In the genomic region with DNA sequence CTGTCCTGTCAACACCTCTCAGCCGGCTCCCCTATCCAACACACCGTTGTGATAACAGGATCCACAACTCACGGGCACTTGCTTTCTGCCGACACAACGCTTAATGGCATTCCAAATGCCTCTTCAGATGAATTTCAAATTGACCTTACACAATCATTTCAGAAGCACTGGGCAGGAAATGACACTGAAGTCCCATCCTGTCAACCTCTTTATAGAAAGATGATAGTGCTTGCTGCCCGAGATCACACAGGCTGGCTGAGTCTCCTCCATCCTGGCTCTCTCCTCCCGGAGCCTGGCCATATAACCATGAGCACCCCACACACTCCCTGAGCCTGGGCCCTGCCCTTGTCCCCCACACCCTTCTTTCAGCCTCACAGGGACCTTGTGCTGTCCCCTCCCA, we compare ENCODE assay signal across 11 mouse cellular contexts. TPM values are rescaled to one million over a fixed set of nuclear protein-coding genes. Genes with fewer than 3 reads are reported as not detected.
DNase-seq lines count a peak whose midpoint lies in the region; ATAC-seq and TF ChIP-seq lines count a peak whose summit lies in the region.
"Had no signal": no experiment of that assay in that cellular context is flagged by ENCODE, and none has a peak within 500 bp of the region (broad histone marks: within the 10 kb centered on the region; RNA-seq: fewer than 3 reads in every experiment).

No protein-coding gene starts in this region.

- no peaks in the 10 kb centered on the region for H3K79me2 ChIP-seq in liver, adult 2 months (ENCODE audit: control insufficient read depth, insufficient read depth, low read length)

- TF ChIP-seq POLR2A in liver, adult 2 months (IDR thresholded peaks at IDR 0.05; ENCODE audit: extremely low read depth, insufficient read depth, low read length): no peak
- TF ChIP-seq POLR2A in bone marrow, adult 2 months (IDR thresholded peaks at IDR 0.05; ENCODE audit: borderline replicate concordance, control insufficient read depth, low read depth, low read length): no peak

- H3K27ac ChIP-seq in liver, adult 2 months (replicated peaks; ENCODE audit: insufficient read depth, low read depth, low read length): no peak overlapping the region
- H3K27ac ChIP-seq in bone marrow, adult 2 months (ENCODE audit: control insufficient read depth, insufficient read depth, low read depth, low read length, poor library complexity): peak overlapping the region; percentile 92
- H3K27ac ChIP-seq: hindbrain, embryonic 14.5 days had no signal

- no peaks in the 10 kb centered on the region for H3K4me1 ChIP-seq in liver, adult 2 months (ENCODE audit: control insufficient read depth, insufficient read depth, low read length)
- H3K4me1 ChIP-seq in bone marrow, adult 2 months (ENCODE audit: control insufficient read depth, insufficient read depth, low read length): peaks cover 16% of the 10 kb centered on the region

- TF ChIP-seq CTCF in liver, adult 2 months (IDR thresholded peaks at IDR 0.05; ENCODE audit: low read depth, low read length): no peak
- no peak for TF ChIP-seq CTCF in bone marrow, adult 2 months (IDR thresholded peaks at IDR 0.05; ENCODE audit: control insufficient read depth, insufficient read depth, low read length)

- H3K36me3 ChIP-seq in liver, adult 2 months (ENCODE audit: control insufficient read depth, insufficient read depth, low read length): no peaks in the 10 kb centered on the region

- no peaks in the 10 kb centered on the region for H3K27me3 ChIP-seq in liver, adult 2 months (ENCODE audit: control insufficient read depth, insufficient read depth, low read length)
- H3K27me3 ChIP-seq: Patski had no signal

- ATAC-seq in granulocyte monocyte progenitor cell, adult 5-6 weeks (replicated peaks; ENCODE audit: poor library complexity, severe bottlenecking): peak; percentile 10
- ATAC-seq in megakaryocyte, adult 5-6 weeks (ENCODE audit: poor library complexity, severe bottlenecking): 0 out of 2 replicates have a peak, but pooled peaks have one; percentile 20
- ATAC-seq: forebrain, postnatal 0 days; Patski had no signal

- H3K4me3 ChIP-seq in liver, adult 2 months (ENCODE audit: insufficient read depth, low read depth, low read length): no peak overlapping the region
- peak overlapping the region; percentile 66 for H3K4me3 ChIP-seq in bone marrow, adult 2 months (replicated peaks; ENCODE audit: control insufficient read depth, low read depth, low read length)

- H3K9ac ChIP-seq in liver, adult 2 months (ENCODE audit: low read depth, low read length): peak overlapping the region; percentile 43; the same call in 1 of the 2 replicates
- H3K9ac ChIP-seq: forebrain, postnatal 0 days; hindbrain, embryonic 14.5 days had no signal

- 62% methylated on average over 7 of the region's 7 CpGs for WGBS in liver, adult 2 months
- 20% methylated on average over 7 of the region's 7 CpGs for WGBS in bone marrow, adult 2 months

- DNase-seq in liver, adult 2 months (ENCODE audit: extremely low read depth, low read depth, low spot score): no peak
- no peak for DNase-seq in liver
- DNase-seq in right cerebral cortex, adult 18-20 months: no peak
- no peak for DNase-seq in right cerebral cortex, postnatal 4 days
- no peak for DNase-seq in left cerebral cortex, adult 8-10 months (ENCODE audit: low spot score in 2 of 2)
- DNase-seq: forebrain, postnatal 0 days had no signal

RNA-seq across cellular contexts. Expression of a gene that starts 1.6 kb away (rescaled TPM):
- 0.07 and 0.09 TPM in 2 replicates for total RNA-seq in liver, adult 2 months (2014; rRNA removed)
- 0.09 and 0.33 TPM in 2 replicates for polyA plus RNA-seq in liver, adult 2 months (2012; rRNA removed)
- 8.3 and 13.0 TPM in 2 replicates for polyA plus RNA-seq in bone marrow, adult 2 months (2011; ENCODE audit: insufficient read depth, insufficient read length, low replicate concordance, missing spikeins)
- 1.1 and 1.2 TPM in 2 replicates for total RNA-seq in granulocyte monocyte progenitor cell, adult 5-6 weeks (2014; fragmentation: Nextera tagmentation)
- total RNA-seq in granulocyte monocyte progenitor cell, adult 5-6 weeks (2017): 2.2 and 2.6 TPM in 2 replicates
- total RNA-seq in megakaryocyte, adult 5-6 weeks (2015): 16.0 and 18.1 TPM in 2 replicates
- total RNA-seq in megakaryocyte, adult 5-6 weeks (2017): 14.5 and 16.6 TPM in 2 replicates
- under 1 TPM in 3 of 4 experiments, not detected in 1; 0.11 to 0.16 (median 0.13) TPM for total RNA-seq in left cerebral cortex, adult 8-10 months (2022)
- total RNA-seq: forebrain, postnatal 0 days had no signal
- polyA plus RNA-seq: hindbrain, embryonic 14.5 days; Patski had no signal

RNA-seq across cellular contexts. Expression of a gene that starts 16.1 kb away (rescaled TPM):
- total RNA-seq in liver, adult 2 months (2014; rRNA removed): 64.9 and 77.4 TPM in 2 replicates
- polyA plus RNA-seq in liver, adult 2 months (2012; rRNA removed): 72.0 and 78.1 TPM in 2 replicates
- polyA plus RNA-seq in bone marrow, adult 2 months (2011; ENCODE audit: insufficient read depth, insufficient read length, low replicate concordance, missing spikeins): 307 and 376 TPM in 2 replicates
- 188 and 246 TPM in 2 replicates for total RNA-seq in granulocyte monocyte progenitor cell, adult 5-6 weeks (2014; fragmentation: Nextera tagmentation)
- total RNA-seq in granulocyte monocyte progenitor cell, adult 5-6 weeks (2017): 463 and 465 TPM in 2 replicates
- 113 and 140 TPM in 2 replicates for total RNA-seq in megakaryocyte, adult 5-6 weeks (2015)
- total RNA-seq in megakaryocyte, adult 5-6 weeks (2017): 322 and 392 TPM in 2 replicates
- 1,000 to 10,000 TPM; 1,595 to 1,874 (median 1,737) TPM for total RNA-seq in left cerebral cortex, adult 8-10 months (2022)

RNA-seq across cellular contexts. Expression of a gene that starts 16.3 kb away (rescaled TPM):
- total RNA-seq in liver, adult 2 months (2014; rRNA removed): not detected in 2 replicates
- 0.25 and 0.26 TPM in 2 replicates for polyA plus RNA-seq in liver, adult 2 months (2012; rRNA removed)
- polyA plus RNA-seq in bone marrow, adult 2 months (2011; ENCODE audit: insufficient read depth, insufficient read length, low replicate concordance, missing spikeins): not detected in 2 replicates
- not detected in 2 replicates for total RNA-seq in granulocyte monocyte progenitor cell, adult 5-6 weeks (2014; fragmentation: Nextera tagmentation)
- total RNA-seq in granulocyte monocyte progenitor cell, adult 5-6 weeks (2017): 0.26 and 0.62 TPM in 2 replicates
- not detected in 2 replicates for total RNA-seq in megakaryocyte, adult 5-6 weeks (2015)
- total RNA-seq in megakaryocyte, adult 5-6 weeks (2017): 0.48 TPM in 1 of 2 replicates, not detected in the other
- total RNA-seq in left cerebral cortex, adult 8-10 months (2022): 1 to 10 TPM; 2.1 to 3.5 (median 3.5) TPM
- total RNA-seq: forebrain, postnatal 0 days had no signal

RNA-seq across cellular contexts. Expression of a gene that starts 32.7 kb away (rescaled TPM):
- under 0.01 and 0.20 TPM in 2 replicates for total RNA-seq in liver, adult 2 months (2014; rRNA removed)
- polyA plus RNA-seq in liver, adult 2 months (2012; rRNA removed): 0.52 and 0.64 TPM in 2 replicates
- polyA plus RNA-seq in bone marrow, adult 2 months (2011; ENCODE audit: insufficient read depth, insufficient read length, low replicate concordance, missing spikeins): 0.54 and 1.7 TPM in 2 replicates
- total RNA-seq in granulocyte monocyte progenitor cell, adult 5-6 weeks (2014; fragmentation: Nextera tagmentation): not detected in 2 replicates
- 0.31 and 0.69 TPM in 2 replicates for total RNA-seq in granulocyte monocyte progenitor cell, adult 5-6 weeks (2017)
- total RNA-seq in megakaryocyte, adult 5-6 weeks (2015): 0.09 and 0.23 TPM in 2 replicates
- 0.15 and 0.16 TPM in 2 replicates for total RNA-seq in megakaryocyte, adult 5-6 weeks (2017)
- total RNA-seq in left cerebral cortex, adult 8-10 months (2022): 100 to 1,000 TPM; 163 to 169 (median 166) TPM

RNA-seq across cellular contexts. Expression of a gene that starts 36.6 kb away (rescaled TPM):
- under 0.01 and 0.07 TPM in 2 replicates for total RNA-seq in liver, adult 2 months (2014; rRNA removed)
- polyA plus RNA-seq in liver, adult 2 months (2012; rRNA removed): 0.02 and 0.10 TPM in 2 replicates
- polyA plus RNA-seq in bone marrow, adult 2 months (2011; ENCODE audit: insufficient read depth, insufficient read length, low replicate concordance, missing spikeins): not detected in 2 replicates
- not detected in 2 replicates for total RNA-seq in granulocyte monocyte progenitor cell, adult 5-6 weeks (2014; fragmentation: Nextera tagmentation)
- total RNA-seq in granulocyte monocyte progenitor cell, adult 5-6 weeks (2017): 0.04 TPM in 1 of 2 replicates, not detected in the other
- total RNA-seq in megakaryocyte, adult 5-6 weeks (2015): not detected in 2 replicates
- total RNA-seq in megakaryocyte, adult 5-6 weeks (2017): not detected in 2 replicates
- 100 to 1,000 TPM; 270 to 304 (median 294) TPM for total RNA-seq in left cerebral cortex, adult 8-10 months (2022)

Comparison
In these comparisons a context has a peak if more than half of its experiments do, and no peak if none do; other contexts are left out.
1. RNA of a gene that starts 1.6 kb away (total RNA-seq): 14.5 to 18.1 TPM in megakaryocyte, adult 5-6 weeks; 1.1 to 2.6 TPM in granulocyte monocyte progenitor cell, adult 5-6 weeks, 0.11 to 0.16 TPM in left cerebral cortex, adult 8-10 months and 0.07 to 0.09 TPM in liver, adult 2 months; every median in the first group is over 4 times any median in the second.